Mouse (Mus musculus): ENCODE results near the gene Pdzd3.

The Pdzd3 gene

DNA sequence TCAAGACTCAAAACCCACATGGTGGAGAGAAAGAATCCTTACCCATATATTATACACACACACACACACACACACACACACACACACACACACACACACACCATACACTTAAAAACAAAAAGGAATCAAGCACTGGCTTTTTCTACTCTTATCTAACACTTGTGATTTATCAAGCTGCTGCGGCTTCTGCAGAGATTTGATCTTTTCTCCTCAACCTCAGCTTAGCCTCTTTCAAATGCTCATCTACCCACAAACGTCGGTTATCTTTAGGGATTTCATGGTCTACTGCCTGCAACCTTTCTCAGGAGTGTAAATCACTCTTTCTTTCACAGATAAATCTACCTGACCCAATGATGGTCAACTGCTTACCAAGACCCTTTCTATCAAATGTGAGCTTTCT lies 50.8 kb downstream of the Pdzd3 start:
- no peak for DNase-seq (ENCODE audit: low read depth, low spot score)

DNA sequence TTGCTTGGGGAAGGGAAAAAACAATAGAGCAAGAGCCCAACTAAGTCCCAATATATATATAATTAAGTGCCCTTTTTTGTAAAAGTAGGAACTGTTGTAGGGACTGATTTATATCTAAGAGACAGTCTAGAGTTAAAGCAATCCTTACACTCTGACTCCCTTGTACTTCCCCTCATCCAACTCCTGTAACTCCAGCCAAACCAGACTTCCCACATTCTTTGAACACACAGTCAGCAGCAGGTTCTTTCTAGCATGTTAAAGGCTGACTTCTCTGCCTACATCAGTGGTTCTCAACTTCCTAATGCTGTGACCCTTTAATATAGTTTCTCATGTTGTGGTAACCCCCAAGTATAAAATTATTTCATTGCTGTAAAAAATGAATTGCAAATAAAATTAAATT lies 51.7 kb downstream of the Pdzd3 start:
- no peak for DNase-seq (ENCODE audit: low read depth, low spot score)

- no peak for DNase-seq (ENCODE audit: low read depth, low spot score)
Observed at GRCm38 (mm10) chr9:44199166-44199565, 52.1 kb downstream of the Pdzd3 start.

All from CD4-positive helper T cell, adult 2 months (primary cell).